Mouse (Mus musculus) kidney, embryonic 16.5 days (tissue): Measurements from ENCODE around the gene Lekr1. TPM values are rescaled to one million over a fixed set of nuclear protein-coding genes. Genes with fewer than 3 reads are reported as not detected.
A peak's percentile ranks its signal among the peaks of the same experiment; 100 is the strongest.

ENCODE experiments used
- ATAC-seq: fragments of 200-750 bp; cut with Nextera tagmentation; 2 replicates; pipeline ENCODE4 v1.8.0; 2017; ENCODE audit warnings: moderate TSS enrichment; ENCODE audit not compliant: low FRiP score, low TSS enrichment
- H3K27ac ChIP-seq: fragments of 300-500 bp; sonication (generic); 2 replicates; pipeline ENCODE4 v1.5.1; 2014; ENCODE audit warnings: low read length
- H3K27me3 ChIP-seq: fragments of 300-500 bp; sonication (generic); 2 replicates; pipeline ENCODE4 v1.6.1; 2014; ENCODE audit warnings: low read length, control low read depth, mixed read lengths; ENCODE audit not compliant: insufficient read depth
- H3K36me3 ChIP-seq: fragments of 300-500 bp; sonication (generic); 2 replicates; pipeline ENCODE4 v1.6.1; 2014; ENCODE audit warnings: low read length, control low read depth, mixed read lengths; ENCODE audit not compliant: insufficient read depth
- H3K4me1 ChIP-seq: fragments of 300-500 bp; sonication (generic); 2 replicates; pipeline ENCODE4 v1.6.1; 2014; ENCODE audit warnings: low read length, control low read depth, mixed read lengths; ENCODE audit not compliant: insufficient read depth
- H3K4me2 ChIP-seq: fragments of 300-500 bp; sonication (generic); replicated peaks from 2 replicates; pipeline ENCODE4 v1.6.1; 2014; ENCODE audit warnings: low read depth, low read length
- H3K4me3 ChIP-seq: fragments of 300-500 bp; sonication (generic); 2 replicates; pipeline ENCODE4 v1.5.1; 2014; ENCODE audit warnings: mild to moderate bottlenecking, low read length
- H3K9ac ChIP-seq: fragments of 300-500 bp; sonication (generic); replicated peaks from 2 replicates; pipeline ENCODE4 v1.6.1; 2014; ENCODE audit warnings: low read length
- H3K9me3 ChIP-seq: fragments of 300-500 bp; sonication (generic); 2 replicates; pipeline ENCODE4 v1.6.1; 2016; ENCODE audit warnings: low read length, control low read depth
- WGBS: fragments of 180-500 bp; shearing (Covaris S2); extraction: QIAGEN DNeasy Blood & Tissue Kit; methylation state at CpG from one replicate; pipeline ENCODE4 v1.1.7; 2014; 5-methylcytosine and 5-hydroxymethylcytosine counted together
- polyA plus RNA-seq: library from polyadenylated mRNA; unstranded; fragments of >200 nt; fragmentation: Nextera tagmentation; extraction: Ambion mirVana; gene quantifications from 2 replicates; pipeline ENCODE4 v1.2.1, GENCODE M21; 2015

Gene Lekr1
- polyA plus RNA-seq, 1 experiment from 2014 or later: 7.7 TPM

DNA sequence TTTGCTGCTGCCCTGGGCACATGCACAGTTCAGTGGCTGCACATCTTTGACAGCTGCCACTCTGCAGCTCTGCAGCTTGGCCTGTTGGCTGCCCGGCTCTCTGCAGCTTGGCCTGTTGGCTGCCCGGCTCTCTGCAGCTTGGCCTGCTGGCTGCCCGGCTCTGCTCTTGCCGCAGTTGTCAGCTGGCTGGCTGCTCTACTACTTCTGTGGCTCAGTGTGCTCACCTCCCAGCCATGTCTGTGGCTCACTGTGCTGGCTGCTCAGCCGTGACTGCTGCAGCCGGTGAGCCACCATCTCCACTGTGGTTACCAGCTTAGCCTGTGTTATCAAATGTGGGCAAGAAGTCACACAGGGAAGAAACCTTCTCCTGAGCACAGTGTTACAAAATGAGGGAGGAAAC is 4.2 kb downstream of the Lekr1 start:
- Histone ChIP-seq H3K4me3 (no peak overlapping the region), H3K4me2 (no peak overlapping the region), H3K9ac (no peak overlapping the region), H3K27ac (no peak overlapping the region), H3K27me3 (no peaks in the 10 kb centered on the region), H3K4me1 (peaks cover 7% of the 10 kb centered on the region), H3K9me3 (no peaks in the 10 kb centered on the region), H3K36me3 (no peaks in the 10 kb centered on the region)
- ATAC-seq: peak; percentile 68
- WGBS: 38% methylated on average over 6 of the region's 6 CpGs

DNA sequence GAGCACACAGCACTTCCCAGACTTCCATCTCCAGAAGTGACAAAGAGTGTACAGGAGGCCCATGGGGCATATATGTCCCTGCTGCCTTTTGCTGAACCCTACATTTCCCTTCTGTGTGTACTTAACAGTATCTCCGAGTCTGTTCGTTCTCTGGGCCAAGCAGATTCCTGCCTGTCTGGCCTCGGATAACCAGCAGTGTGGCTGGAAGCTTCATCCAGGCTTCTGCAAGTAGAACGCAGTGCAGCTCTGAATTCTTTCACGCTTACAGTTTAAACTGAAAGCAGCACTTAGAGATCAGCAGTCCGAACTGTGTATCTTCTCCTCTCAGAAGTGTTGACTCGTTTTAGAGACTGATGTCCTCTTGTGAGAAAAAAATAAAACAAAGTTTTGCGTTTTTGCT is 7.7 kb downstream of the Lekr1 start:
- 41% methylated on average over 8 of the region's 8 CpGs for whole genome bisulfite sequencing
- peaks cover 3% of the 10 kb centered on the region; the same call in 1 of the 2 replicates for H3K4me1 ChIP-seq
- no peaks in the 10 kb centered on the region for H3K27me3 ChIP-seq
- no peak overlapping the region for H3K4me3 ChIP-seq
- H3K9me3 ChIP-seq: no peaks in the 10 kb centered on the region
- H3K36me3 ChIP-seq: no peaks in the 10 kb centered on the region
- H3K4me2 ChIP-seq: no peak overlapping the region
- ATAC-seq: no peak
- H3K9ac ChIP-seq: no peak overlapping the region
- no peak overlapping the region for H3K27ac ChIP-seq

DNA sequence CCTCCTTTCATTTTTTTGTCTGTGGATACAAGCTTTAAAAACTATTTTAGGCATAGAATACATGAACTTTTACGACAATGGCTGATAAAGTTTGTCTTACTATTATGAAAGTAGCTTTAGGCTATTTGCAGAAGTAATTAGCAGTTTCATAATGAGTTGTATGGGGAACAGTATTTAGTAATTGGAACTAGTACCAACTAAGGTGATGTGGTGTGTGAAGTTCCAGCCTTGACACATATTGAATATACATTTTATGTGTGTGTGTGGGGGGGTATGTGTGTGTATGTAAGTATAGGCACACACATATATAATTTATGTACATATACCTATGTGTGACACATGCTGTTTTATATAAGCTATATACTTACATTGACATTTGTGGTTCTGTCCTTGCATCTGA is 14.6 kb downstream of the Lekr1 start:
- ATAC-seq: no peak
- Histone ChIP-seq H3K9me3 (no peaks in the 10 kb centered on the region), H3K36me3 (no peaks in the 10 kb centered on the region), H3K4me2 (no peak overlapping the region), H3K27ac (no peak overlapping the region), H3K27me3 (no peaks in the 10 kb centered on the region), H3K9ac (no peak overlapping the region), H3K4me1 (no peaks in the 10 kb centered on the region), H3K4me3 (no peak overlapping the region)
- 88% methylated on average over 1 of the region's 1 CpGs for WGBS

DNA sequence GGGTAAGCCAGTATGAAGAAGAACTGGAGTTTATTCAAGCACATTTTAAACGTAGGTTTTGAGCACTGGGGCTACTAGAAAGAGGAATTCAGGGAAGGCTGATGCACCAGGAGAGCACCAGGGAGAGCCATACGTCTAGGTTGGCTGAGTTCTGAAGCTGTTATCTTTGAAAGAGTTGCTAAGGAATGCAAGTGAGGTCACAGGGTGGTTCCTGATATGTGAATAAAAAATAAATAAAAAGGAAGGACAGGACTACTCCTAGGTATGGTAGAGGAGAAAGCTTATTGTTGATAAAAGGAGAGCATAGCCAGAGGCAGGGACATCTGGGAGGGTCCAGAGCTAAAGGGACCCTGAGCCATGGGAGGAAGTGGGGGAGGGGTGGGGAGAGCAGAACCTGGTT is 23.7 kb downstream of the Lekr1 start:
- Histone ChIP-seq H3K9ac (no peak overlapping the region), H3K4me1 (no peaks in the 10 kb centered on the region), H3K27ac (no peak overlapping the region), H3K9me3 (no peaks in the 10 kb centered on the region), H3K27me3 (no peaks in the 10 kb centered on the region), H3K36me3 (no peaks in the 10 kb centered on the region), H3K4me2 (no peak overlapping the region), H3K4me3 (no peak overlapping the region)
- WGBS: 34% methylated on average over 2 of the region's 2 CpGs
- ATAC-seq: no peak

DNA sequence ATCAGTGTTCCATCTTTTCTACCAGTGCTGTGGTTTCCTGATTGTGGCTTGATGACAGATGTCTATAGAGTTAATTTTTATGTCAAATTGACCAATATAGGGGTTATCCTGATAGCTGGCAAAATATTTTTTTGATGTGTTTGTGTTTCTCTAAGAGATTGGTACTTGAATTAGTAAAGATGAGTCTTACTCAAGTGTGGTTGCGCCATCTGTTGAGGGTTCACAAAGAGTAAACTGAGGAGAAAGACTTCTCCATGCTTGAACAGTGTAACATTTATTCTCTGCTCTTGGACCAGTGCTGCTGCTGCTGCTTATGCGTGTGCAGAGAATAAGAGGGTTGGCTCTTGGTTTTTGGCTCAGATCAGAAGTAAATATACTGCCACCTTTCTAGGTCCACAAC is 24.8 kb downstream of the Lekr1 start:
- H3K4me2 ChIP-seq: no peak overlapping the region
- no peak overlapping the region for H3K4me3 ChIP-seq
- no peak for ATAC-seq
- 92% methylated on average over 2 of the region's 2 CpGs for WGBS
- no peak overlapping the region for H3K27ac ChIP-seq
- no peak overlapping the region for H3K9ac ChIP-seq
- H3K36me3 ChIP-seq: no peaks in the 10 kb centered on the region
- H3K4me1 ChIP-seq: no peaks in the 10 kb centered on the region
- H3K27me3 ChIP-seq: no peaks in the 10 kb centered on the region
- no peaks in the 10 kb centered on the region for H3K9me3 ChIP-seq

DNA sequence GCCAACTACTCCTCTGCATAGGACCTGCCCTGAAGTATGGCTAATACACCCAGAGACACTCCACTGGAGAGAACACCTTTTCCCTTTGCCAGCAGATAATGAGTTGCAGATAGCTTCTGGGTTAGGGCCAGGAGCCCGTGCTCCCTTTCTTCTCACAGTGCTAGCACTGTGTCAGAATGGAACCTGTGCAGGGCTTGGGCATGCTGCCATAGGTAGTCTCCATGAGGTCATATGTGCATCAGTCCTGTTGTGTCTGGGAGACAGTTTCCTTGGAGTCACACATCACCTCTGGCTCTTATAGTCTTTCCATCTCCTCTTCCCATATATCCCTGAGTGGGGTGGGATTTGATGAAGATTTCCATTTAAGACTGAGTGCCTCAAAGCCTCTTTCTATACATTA is 33.7 kb downstream of the Lekr1 start:
- ATAC-seq: no peak

DNA sequence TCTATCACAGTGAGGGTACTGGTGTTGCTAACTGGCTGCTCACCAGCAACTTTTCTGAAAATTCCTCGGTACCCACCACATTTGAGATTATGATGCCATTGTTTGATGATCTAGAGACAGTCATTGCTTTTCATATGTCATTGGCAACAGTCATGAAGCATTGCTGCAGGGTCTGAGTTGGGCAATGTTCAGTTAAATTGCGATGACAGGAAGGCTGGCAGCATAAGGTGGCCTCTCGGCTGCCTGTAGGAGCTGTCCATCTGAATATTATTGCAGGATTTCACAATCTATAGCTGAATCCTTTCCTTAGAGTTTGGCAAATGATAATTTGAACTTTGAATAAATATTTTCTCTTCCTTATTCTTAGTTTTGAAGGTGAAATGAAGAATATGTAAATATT is 48.3 kb downstream of the Lekr1 start:
- H3K4me1 ChIP-seq: no peaks in the 10 kb centered on the region
- H3K27ac ChIP-seq: no peak overlapping the region
- no peak for ATAC-seq
- no peak overlapping the region for H3K4me2 ChIP-seq
- no peak overlapping the region for H3K4me3 ChIP-seq
- H3K9me3 ChIP-seq: no peaks in the 10 kb centered on the region
- H3K36me3 ChIP-seq: no peaks in the 10 kb centered on the region
- no peaks in the 10 kb centered on the region for H3K27me3 ChIP-seq
- H3K9ac ChIP-seq: no peak overlapping the region
- WGBS: 89% methylated on average over 3 of the region's 3 CpGs

More for the DNA sequence above, 33.7 kb downstream of the Lekr1 start:
- Histone ChIP-seq H3K4me3 (no peak overlapping the region), H3K9ac (no peak overlapping the region), H3K36me3 (no peaks in the 10 kb centered on the region), H3K4me1 (no peaks in the 10 kb centered on the region), H3K27me3 (no peaks in the 10 kb centered on the region), H3K9me3 (no peaks in the 10 kb centered on the region), H3K4me2 (no peak overlapping the region), H3K27ac (no peak overlapping the region)
- 94% methylated on average over 1 of the region's 1 CpGs for WGBS

DNA sequence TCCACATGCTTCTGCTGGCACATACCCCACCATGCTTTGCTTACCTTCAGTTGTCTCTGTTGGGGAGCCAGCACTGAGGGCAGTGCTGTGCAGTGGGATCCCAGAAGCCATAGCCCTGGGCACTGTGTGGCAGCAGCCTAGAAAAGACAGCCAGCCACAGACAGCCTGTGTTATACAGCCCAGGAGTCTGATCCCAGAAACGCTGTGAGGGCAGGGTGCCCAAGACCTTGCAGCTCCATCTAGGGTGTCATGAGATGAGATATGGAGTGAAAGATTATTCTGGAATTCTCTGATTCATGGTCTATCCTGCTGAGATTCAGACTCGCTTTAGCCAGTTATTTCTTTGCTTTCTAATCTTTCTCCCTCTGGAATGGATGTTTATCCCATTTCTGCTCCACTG is 51.4 kb downstream of the Lekr1 start:
- no peak for ATAC-seq
- WGBS: 91% methylated on average over 2 of the region's 2 CpGs
- Histone ChIP-seq H3K27me3 (no peaks in the 10 kb centered on the region), H3K27ac (no peak overlapping the region), H3K4me2 (no peak overlapping the region), H3K4me1 (no peaks in the 10 kb centered on the region), H3K36me3 (no peaks in the 10 kb centered on the region), H3K9ac (no peak overlapping the region), H3K4me3 (no peak overlapping the region), H3K9me3 (no peaks in the 10 kb centered on the region)

DNA sequence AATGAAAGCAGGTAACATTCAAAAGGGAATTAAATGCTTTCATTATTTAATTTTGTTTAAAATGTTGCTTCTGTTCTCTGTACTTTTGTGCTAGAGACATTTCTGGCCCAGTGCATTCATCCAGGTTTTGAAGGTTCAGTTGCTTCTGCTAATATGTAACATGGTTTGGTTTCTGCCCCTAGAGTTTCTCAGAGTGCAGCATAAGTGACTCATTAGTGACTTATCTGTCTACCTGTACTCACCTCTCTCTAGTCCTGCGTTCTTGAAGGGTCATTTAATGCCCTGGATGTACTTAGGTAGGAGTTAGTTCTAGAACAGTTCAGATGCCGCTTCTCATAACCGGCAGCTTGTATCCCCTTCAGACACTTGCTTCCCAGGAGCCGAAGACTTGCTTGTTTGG is 56.9 kb downstream of the Lekr1 start:
- Histone ChIP-seq H3K27me3 (no peaks in the 10 kb centered on the region), H3K27ac (peak overlapping the region; percentile 38; the same call in 1 of the 2 replicates), H3K4me1 (no peaks in the 10 kb centered on the region), H3K4me2 (no peak overlapping the region), H3K9ac (no peak overlapping the region), H3K36me3 (no peaks in the 10 kb centered on the region), H3K4me3 (no peak overlapping the region), H3K9me3 (no peaks in the 10 kb centered on the region)
- WGBS: 82% methylated on average over 4 of the region's 4 CpGs
- ATAC-seq: peak; percentile 67

DNA sequence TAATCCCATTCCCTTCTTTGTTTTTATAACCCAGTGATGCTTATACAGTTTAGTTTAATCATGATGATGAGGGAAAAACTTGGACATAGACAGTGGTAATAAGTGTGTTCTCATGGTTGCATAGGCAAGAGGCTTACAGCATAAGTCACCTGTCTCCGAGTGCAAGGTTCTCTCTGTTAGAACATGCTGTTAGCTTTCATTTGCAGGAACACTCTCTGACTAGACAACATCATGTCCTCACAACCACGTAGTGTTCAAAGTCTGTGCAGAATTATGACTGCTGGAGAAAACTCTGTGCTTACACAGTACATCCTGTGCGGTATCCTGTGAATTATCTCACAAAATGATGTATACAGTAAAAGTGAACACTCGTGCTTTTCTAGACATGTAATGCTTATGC is 57.6 kb downstream of the Lekr1 start:
- Histone ChIP-seq H3K9ac (no peak overlapping the region), H3K4me3 (no peak overlapping the region), H3K36me3 (no peaks in the 10 kb centered on the region), H3K4me1 (no peaks in the 10 kb centered on the region), H3K27ac (no peak overlapping the region), H3K9me3 (no peaks in the 10 kb centered on the region), H3K4me2 (no peak overlapping the region), H3K27me3 (no peaks in the 10 kb centered on the region)
- WGBS: 85% methylated on average over 4 of the region's 4 CpGs
- ATAC-seq: peak; percentile 31; the same call in 1 of the 2 replicates

DNA sequence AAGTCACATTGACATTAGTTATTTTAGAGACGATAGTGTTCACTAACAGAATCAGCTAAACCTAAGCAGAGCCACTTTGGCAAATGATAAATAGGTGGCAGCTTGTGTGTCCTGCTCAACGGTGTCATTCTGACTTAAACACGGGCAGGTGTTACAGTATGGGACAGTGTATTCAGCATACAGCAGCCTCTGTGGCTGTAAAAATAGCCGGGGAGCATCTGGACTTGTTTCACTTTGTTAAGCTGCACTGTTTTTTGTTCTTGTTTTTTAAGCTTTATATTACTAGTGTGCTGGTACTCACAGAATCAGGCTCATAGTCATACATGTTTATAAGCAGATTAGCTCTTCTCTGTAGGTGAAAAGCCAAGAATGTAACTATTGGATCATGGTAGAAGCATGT is 71.8 kb downstream of the Lekr1 start:
- Histone ChIP-seq H3K36me3 (no peaks in the 10 kb centered on the region), H3K9ac (no peak overlapping the region), H3K9me3 (no peaks in the 10 kb centered on the region), H3K4me2 (no peak overlapping the region), H3K4me1 (no peaks in the 10 kb centered on the region), H3K27ac (no peak overlapping the region), H3K4me3 (no peak overlapping the region), H3K27me3 (no peaks in the 10 kb centered on the region)
- ATAC-seq: no peak
- WGBS: 77% methylated on average over 4 of the region's 4 CpGs
